Mouse (Mus musculus) frontal cortex, adult (tissue): ENCODE measurements around the gene Rsu1.
A peak's percentile ranks its signal among the peaks of the same experiment; 100 is the strongest.
"Not testable (repeated sequence)": the region's sequence is repeated elsewhere in the genome, so short reads cannot be mapped to it uniquely, and the experiment has no call there.

ENCODE experiments used
- ATAC-seq: cut with Nextera tagmentation; 2 replicates; pipeline ENCODE4 v1.9.2; 2017; ENCODE audit warnings: mild to moderate bottlenecking, moderate library complexity, mixed read lengths; ENCODE audit not compliant: low TSS enrichment

Rsu1 gene

GRCm38 (mm10) chr2:13224546-13224945 lies 46.7 kb downstream of the Rsu1 start:
- no peak for ATAC-seq

GRCm38 (mm10) chr2:13223451-13223850 lies 47.8 kb downstream of the Rsu1 start:
- ATAC-seq: no peak

- no peak for ATAC-seq
Measured at GRCm38 (mm10) chr2:13220141-13220540, 51.1 kb downstream of the Rsu1 start.

DNA sequence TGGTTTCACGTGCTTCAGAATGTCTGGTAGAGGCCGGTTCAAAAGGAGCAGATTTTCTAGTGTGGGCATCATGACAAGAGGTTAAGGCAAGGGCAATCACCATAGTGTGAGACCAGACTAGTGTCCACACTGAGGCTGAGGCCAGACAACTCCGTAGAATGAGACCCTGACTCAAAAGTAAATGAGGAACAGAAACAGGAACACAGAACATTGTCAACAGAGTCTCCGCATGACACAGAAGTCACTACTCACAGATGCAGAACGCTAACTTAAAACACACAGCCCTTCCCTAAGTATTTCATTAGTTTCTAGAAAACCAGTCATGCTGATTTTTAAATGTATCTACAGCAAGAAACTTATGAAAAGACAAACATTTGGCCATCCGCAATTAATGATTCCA lies 53.1 kb downstream of the Rsu1 start:
- ATAC-seq: no peak

- no peak for ATAC-seq
Measured at GRCm38 (mm10) chr2:13206825-13207224, 64.4 kb downstream of the Rsu1 start.

DNA sequence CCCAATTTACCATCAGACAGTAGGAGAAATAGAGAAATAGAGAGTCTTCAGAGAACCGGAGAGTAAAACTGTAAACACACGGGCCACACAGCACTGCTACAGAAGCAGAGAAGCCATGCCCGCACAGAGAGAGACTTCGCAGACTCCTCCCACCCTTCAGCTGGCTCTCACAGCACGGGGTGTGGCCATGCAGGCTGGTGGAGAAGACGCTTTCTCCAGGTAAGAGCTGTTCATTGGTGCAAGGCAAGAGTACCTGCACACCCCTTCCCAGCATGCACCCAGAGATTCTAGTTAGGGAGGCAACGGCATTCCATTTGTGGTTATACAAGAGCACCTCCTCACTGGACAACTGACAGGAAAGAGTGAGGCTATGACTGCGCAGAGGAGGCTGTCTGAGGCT lies 64.8 kb downstream of the Rsu1 start:
- no peak for ATAC-seq

GRCm38 (mm10) chr2:13202805-13203475 lies 68.3 kb downstream of the Rsu1 start:
- ATAC-seq: no peak

DNA sequence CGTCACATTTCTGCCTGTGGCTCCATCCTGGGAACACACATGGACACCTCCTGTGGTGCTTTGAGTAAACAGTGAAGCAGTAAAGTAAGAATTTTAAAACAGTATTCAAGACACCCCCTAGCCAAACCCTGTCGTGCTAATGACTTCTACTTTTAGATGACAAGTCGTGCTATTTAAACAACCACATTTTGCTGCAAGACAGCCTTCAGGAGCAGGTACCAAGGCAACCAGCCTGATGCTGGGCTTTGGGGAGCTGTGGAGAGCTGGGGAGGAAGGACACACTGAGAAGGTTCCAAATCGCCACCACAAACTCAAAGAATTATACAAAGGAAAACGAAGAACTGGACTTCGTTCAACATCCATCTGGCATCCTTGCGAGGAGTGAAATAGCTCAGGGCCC lies 71.5 kb downstream of the Rsu1 start:
- ATAC-seq: peak; percentile 96

GRCm38 (mm10) chr2:13199033-13199432 lies 72.2 kb downstream of the Rsu1 start:
- ATAC-seq: no peak

DNA sequence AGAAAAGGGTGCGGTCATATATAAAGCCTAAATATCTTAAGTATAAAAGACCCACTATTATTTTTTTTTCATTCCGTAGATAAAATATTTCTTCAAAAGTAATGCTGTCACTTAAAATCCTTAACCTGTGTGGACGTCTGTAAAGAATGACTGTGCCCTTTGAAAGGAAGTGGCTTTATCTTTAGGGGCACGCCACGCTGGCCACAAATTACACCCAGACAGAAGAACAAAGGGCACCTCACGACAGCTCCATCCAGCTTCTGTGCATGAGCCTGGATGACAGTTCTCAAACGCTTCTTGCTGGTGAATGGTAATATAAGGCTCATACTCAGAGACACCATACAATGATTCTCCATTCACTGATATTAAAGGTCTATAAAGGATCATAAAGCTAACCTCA lies 75.7 kb downstream of the Rsu1 start:
- no peak for ATAC-seq

GRCm38 (mm10) chr2:13192157-13192556 lies 79.1 kb downstream of the Rsu1 start:
- ATAC-seq: no peak

DNA sequence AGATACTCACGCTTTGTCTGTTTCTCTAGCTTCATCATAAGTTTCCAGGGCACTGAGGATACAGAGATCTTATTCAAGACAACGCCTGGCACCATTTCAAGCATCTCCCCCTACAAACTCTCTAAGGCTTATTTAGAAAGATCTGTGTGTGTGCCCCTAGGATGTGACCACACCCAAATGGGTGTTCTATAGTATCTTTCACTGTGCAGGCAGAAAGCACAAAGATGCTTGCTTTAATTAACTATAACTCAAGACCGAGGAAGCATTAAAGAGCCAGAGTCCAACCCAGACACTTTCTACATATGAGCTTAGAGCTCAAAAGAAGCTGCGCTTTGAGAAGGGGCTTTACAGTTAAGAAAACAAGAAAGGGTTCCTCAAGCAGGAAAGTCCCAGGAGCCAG lies 80.4 kb downstream of the Rsu1 start:
- no peak for ATAC-seq

DNA sequence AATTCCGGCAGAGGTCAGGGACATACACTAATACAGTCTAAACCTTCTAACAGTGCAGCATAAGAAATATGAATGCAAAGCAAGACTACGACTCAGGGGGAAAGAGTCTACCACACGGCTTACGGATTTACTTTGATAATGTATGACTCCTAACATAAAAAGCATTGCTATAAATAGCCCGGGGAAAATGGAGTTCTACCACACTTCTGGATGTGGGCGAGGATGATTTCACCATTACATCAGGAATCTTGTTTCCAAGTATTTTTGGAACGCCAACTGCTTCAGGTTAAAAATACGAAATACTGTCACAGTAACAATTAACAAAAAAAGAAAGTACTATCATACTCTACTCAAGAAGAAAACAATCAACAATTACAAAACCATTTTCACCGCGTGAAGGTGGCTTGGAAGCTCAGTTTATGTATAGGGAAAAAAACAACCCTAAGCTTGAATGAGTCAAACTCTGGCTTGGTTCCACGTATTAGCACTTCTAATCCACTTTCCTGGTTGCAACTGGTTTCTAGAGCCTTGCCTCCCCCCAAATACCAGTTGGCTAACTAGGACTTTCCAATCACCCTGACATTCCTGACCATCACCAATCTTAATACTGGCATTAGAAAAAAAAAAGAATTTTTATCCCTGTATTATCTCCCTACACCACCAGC lies 82.3 kb downstream of the Rsu1 start:
- ATAC-seq: peak; percentile 95

- ATAC-seq: no peak
Measured at GRCm38 (mm10) chr2:13183124-13183523, 88.1 kb downstream of the Rsu1 start.

- not testable (repeated sequence) for ATAC-seq
Measured at GRCm38 (mm10) chr2:13181899-13182298, 89.3 kb downstream of the Rsu1 start.

GRCm38 (mm10) chr2:13177698-13178395 lies 93.4 kb downstream of the Rsu1 start:
- ATAC-seq: peak; percentile 72

DNA sequence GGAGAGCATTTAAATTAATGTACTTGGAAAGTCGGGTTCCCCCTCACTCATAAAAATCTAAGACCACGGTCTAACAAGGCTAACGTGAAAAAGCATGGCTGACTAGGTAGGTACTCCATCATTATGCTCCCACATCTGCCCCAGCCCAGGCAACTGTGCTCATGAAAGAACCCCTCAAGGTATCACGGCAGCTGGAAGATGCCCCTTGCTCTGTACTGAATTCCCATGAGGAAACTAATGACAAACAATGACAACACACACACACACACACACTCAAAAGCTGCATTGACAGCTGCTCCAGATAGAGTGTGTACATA lies 95.0 kb downstream of the Rsu1 start:
- ATAC-seq: no peak

GRCm38 (mm10) chr2:13175536-13176303 lies 95.5 kb downstream of the Rsu1 start:
- peak; percentile 51; the same call in 1 of the 2 replicates for ATAC-seq

- no peak for ATAC-seq
Measured at GRCm38 (mm10) chr2:13174461-13174860, 96.8 kb downstream of the Rsu1 start.

DNA sequence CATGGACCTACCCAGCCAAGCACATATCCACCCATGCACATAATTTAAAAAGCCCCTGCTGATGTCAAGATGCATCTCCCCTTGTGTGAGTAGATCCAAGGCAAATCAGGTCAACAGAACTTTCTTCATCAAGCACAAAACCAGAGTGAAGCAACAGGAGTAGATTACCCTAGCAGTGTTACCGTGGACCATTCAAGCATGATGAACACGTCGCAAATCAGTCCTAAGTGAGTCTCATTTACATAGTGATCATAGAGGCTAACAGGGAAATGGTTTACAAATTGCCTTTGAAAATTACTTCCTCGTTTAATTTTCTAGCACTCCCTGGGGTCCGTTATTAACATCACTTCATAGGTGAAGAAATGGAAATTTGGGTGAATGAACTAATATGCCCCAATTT lies 100.6 kb downstream of the Rsu1 start:
- no peak for ATAC-seq

- no peak for ATAC-seq
Measured at GRCm38 (mm10) chr2:13169962-13170361, 101.3 kb downstream of the Rsu1 start.

GRCm38 (mm10) chr2:13169158-13169890 lies 101.9 kb downstream of the Rsu1 start:
- ATAC-seq: no peak
